Mouse (Mus musculus) ES-E14 (cell line): ENCODE measurements at regions not wholly inside any gene's neighbourhood (a gene's known extent, or its start where the extent isn't known, plus 50 kb on each side); places are given as distances from the start of the nearest gene placed in this dataset.

Experiments
- CHD2 ChIP-seq: IDR thresholded peaks from 2 replicates; pipeline ENCODE4 v1.6.1; 2014; ENCODE audit warnings: mild to moderate bottlenecking, low read depth, low read length, inconsistent platforms
- HCFC1 ChIP-seq: IDR thresholded peaks from 2 replicates; pipeline ENCODE4 v1.6.1; 2012; ENCODE audit warnings: low read length, inconsistent platforms, borderline replicate concordance; ENCODE audit not compliant: insufficient read depth
- MAFK ChIP-seq: IDR thresholded peaks from 2 replicates; pipeline ENCODE4 v1.6.1; 2014; ENCODE audit warnings: mild to moderate bottlenecking, low read depth, low read length, inconsistent platforms; ENCODE audit not compliant: insufficient read depth
- ZC3H11A ChIP-seq: IDR thresholded peaks from 2 replicates; pipeline ENCODE4 v1.6.1; 2012; ENCODE audit warnings: low read depth, mild to moderate bottlenecking, inconsistent platforms, low read length, borderline replicate concordance
- ZNF384 ChIP-seq: IDR thresholded peaks from 2 replicates; pipeline ENCODE4 v1.6.1; 2012; ENCODE audit warnings: low read depth, low read length, inconsistent platforms

- TF ChIP-seq ZNF384 (no peak), CHD2 (no peak), MAFK (no peak), HCFC1 (no peak), ZC3H11A (no peak)
Observed at GRCm38 (mm10) chr9:113300846-113301245, 407.2 kb downstream of the Pdcd6ip start.
